Mouse (Mus musculus): ENCODE measurements around the gene Bola1.

GRCm38 (mm10) chr3:96199731-96200130 is 19.8 kb downstream of the Bola1 start:
- TF ChIP-seq GATA1 (IDR thresholded peaks at IDR 0.05; ENCODE audit: borderline replicate concordance, low read length), result no peak
- no peak for TF ChIP-seq FLI1 (IDR thresholded peaks at IDR 0.05; ENCODE audit: low read length)
